Mouse (Mus musculus) kidney, adult 2 months (tissue): ENCODE measurements around the gene Cacng7. TPM values are rescaled to one million over a fixed set of nuclear protein-coding genes. Genes with fewer than 3 reads are reported as not detected.

Experiments
- DNase-seq: peaks from one replicate; pipeline ENCODE4 v3.0.0; 2021
- H3K27ac ChIP-seq: fragments of 200-500 bp; 2 replicates; pipeline ENCODE4 v1.5.1; 2012; ENCODE audit warnings: low read depth, low read length, control low read depth, inconsistent platforms; ENCODE audit not compliant: insufficient read depth
- H3K27me3 ChIP-seq: fragments of 200-500 bp; replicated peaks from 2 replicates; pipeline ENCODE4 v1.6.1; 2012; ENCODE audit warnings: mild to moderate bottlenecking, moderate library complexity, low read length, inconsistent platforms; ENCODE audit not compliant: control insufficient read depth, insufficient read depth
- H3K36me3 ChIP-seq: fragments of 200-500 bp; 2 replicates; pipeline ENCODE4 v1.6.1; 2012; ENCODE audit warnings: mild to moderate bottlenecking, moderate library complexity, low read length, inconsistent platforms; ENCODE audit not compliant: control insufficient read depth, insufficient read depth
- H3K4me1 ChIP-seq: fragments of 200-500 bp; 2 replicates; pipeline ENCODE4 v1.6.1; 2011; ENCODE audit warnings: low read length; ENCODE audit not compliant: control insufficient read depth, insufficient read depth
- H3K4me3 ChIP-seq: fragments of 200-500 bp; 2 replicates; pipeline ENCODE4 v1.5.1; 2011; ENCODE audit warnings: mild to moderate bottlenecking, low read depth, low read length, control low read depth; ENCODE audit not compliant: insufficient read depth
- CTCF ChIP-seq: fragments of 200-500 bp; conservative IDR thresholded peaks from 2 replicates; pipeline ENCODE4 v1.5.1; 2011; ENCODE audit warnings: low read depth, mild to moderate bottlenecking, control low read depth, low read length, moderate library complexity, mixed read lengths; ENCODE audit not compliant: insufficient read depth, insufficient read length
- POLR2A ChIP-seq: fragments of 200-500 bp; IDR thresholded peaks from one replicate; pipeline ENCODE4 v1.6.1; 2011; ENCODE audit warnings: low read depth, low read length, control low read depth
- whole genome bisulfite sequencing: fragments of 180-500 bp; shearing (Covaris S2); methylation state at CpG from one replicate; pipeline ENCODE4 v1.1.7; 2018; 5-methylcytosine and 5-hydroxymethylcytosine counted together
- polyA plus RNA-seq: library from polyadenylated mRNA; depleted of rRNA; stranded (reverse); fragments of >200 nt; gene quantifications from 2 replicates; pipeline ENCODE4 v1.2.3, GENCODE M21; 2012

Gene Cacng7
- polyA plus RNA-seq, 1 experiment, result 4.4 TPM

DNA sequence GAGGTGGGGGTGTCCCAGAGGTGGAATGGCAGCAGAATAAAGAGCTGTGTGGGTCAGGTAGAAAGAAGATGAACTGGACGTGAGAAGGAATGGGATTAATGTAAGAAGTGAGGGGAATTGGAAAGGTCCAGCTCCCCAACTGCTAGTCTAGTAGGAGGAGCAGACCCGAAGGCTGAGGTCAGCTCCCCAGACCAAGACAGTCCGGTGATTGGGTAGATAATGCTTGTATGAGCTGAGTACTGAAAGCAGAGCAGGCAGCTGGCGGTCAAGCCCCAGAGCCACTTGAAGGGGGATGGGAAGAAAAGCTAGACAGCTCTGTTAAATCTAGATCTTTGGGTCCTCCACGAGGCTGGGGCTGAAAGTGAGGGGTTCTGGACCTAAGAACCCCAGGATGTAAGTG lies 787 bp downstream of the Cacng7 start:
- TF ChIP-seq POLR2A, result no peak
- no peak for TF ChIP-seq CTCF
- WGBS, result 29% methylated on average over 5 of the region's 5 CpGs
- no peak overlapping the region for H3K4me3 ChIP-seq

DNA sequence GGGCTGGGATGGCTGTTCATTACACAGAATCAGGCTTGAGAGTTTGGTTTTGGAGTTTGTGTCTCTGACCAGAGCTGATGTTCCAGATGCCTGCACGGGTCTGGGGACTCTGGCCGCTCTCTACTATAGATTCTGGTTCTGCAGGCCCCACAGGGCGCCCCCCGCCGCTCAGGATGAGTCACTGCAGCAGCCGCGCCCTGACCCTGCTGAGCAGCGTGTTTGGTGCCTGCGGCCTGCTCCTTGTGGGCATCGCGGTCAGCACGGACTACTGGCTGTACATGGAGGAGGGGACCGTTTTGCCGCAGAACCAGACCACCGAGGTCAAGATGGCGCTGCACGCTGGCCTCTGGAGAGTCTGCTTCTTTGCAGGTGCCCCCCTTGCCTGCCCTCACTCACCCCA lies 3.7 kb downstream of the Cacng7 start:
- 79% methylated on average over 17 of the region's 17 CpGs for WGBS
- Histone ChIP-seq H3K4me1 (no peaks in the 10 kb centered on the region), H3K36me3 (no peaks in the 10 kb centered on the region), H3K27me3 (no peaks in the 10 kb centered on the region), H3K4me3 (no peak overlapping the region), H3K27ac (no peak overlapping the region)
- DNase-seq, result no peak
- TF ChIP-seq CTCF (no peak), POLR2A (no peak)

More for the DNA sequence above, 787 bp downstream of the Cacng7 start:
- Histone ChIP-seq H3K4me1 (no peaks in the 10 kb centered on the region), H3K27me3 (no peaks in the 10 kb centered on the region), H3K36me3 (no peaks in the 10 kb centered on the region), H3K27ac (no peak overlapping the region)
- DNase-seq, result no peak

DNA sequence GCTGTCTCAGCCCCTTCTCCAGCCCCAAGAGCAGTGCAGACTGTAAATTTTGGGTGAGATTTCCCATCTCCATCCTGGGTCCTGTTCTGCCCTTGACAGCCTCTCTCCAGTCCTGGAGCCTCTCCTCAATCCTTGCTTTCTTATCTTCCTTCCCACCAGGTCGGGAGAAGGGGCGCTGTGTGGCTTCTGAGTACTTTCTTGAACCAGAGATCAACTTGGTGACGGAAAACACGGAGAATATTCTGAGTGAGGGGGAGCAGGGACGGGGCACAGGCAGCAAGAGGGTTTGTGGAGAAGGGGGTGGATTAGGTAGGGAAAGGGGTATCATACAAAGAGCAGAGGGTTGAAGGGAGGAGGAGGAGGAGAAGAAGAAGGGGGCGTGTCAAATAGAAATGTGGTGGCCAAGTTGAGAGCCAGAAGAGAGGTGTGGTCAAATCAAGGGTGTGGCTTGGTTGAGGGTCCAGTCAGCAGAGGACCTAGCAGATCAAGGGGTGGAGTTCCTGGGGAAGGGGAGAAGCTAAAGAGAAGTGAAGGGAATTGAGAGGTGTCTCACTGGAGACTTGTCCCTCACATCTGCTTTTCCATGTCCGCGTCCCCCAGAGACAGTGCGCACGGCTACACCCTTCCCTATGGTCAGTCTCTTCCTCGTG lies 5.7 kb downstream of the Cacng7 start:
- 87% methylated on average over 11 of the region's 11 CpGs for WGBS
- TF ChIP-seq CTCF, result no peak
- TF ChIP-seq POLR2A, result no peak
- no peak for DNase-seq
- Histone ChIP-seq H3K27me3 (no peaks in the 10 kb centered on the region), H3K4me1 (no peaks in the 10 kb centered on the region), H3K4me3 (no peak overlapping the region), H3K36me3 (no peaks in the 10 kb centered on the region), H3K27ac (no peak overlapping the region)

DNA sequence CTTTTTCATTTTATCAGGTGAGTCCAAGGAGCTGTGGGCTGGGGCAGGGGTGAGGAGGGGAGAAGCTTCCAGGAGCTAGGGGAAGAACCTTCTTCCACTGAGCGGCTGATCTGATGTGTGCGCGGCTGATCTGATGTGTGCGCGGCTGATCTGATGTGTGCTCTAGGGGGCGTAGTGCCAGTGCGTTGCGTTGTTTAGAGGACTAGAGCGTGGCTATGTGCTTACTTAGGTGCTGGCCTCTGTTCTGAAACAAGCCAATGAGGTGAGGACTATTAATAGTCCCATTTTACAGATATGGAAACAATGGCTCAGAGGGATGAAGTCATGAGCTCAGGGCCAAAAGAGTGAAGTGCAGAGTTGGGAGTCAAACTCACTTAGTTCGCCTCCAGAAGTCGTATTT lies 6.3 kb downstream of the Cacng7 start:
- no peak overlapping the region for H3K27ac ChIP-seq
- H3K4me3 ChIP-seq, result no peak overlapping the region
- TF ChIP-seq CTCF (no peak), POLR2A (no peak)
- no peak for DNase-seq
- no peaks in the 10 kb centered on the region for H3K27me3 ChIP-seq
- H3K4me1 ChIP-seq, result no peaks in the 10 kb centered on the region
- 93% methylated on average over 11 of the region's 11 CpGs for WGBS
- no peaks in the 10 kb centered on the region for H3K36me3 ChIP-seq

DNA sequence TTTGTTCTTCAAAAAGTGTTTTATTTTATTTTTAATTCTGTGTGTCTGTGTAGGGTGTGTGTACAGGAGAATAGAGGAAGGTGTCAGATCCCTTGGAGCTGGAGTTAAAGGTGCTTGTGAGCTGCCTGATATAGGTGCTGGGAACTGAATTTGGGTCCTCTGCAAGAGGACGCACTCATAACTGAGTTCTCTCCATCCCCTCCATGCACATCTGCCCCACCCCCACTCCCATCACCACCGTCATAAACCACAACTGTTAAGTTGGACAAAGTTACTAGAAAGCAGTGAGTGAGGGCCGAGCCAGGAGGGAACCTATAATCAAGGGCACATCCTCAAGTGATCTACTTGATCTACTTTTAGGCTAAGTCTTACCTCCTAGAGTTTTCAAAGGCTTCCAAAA lies 11.1 kb downstream of the Cacng7 start:
- 93% methylated on average over 3 of the region's 3 CpGs for whole genome bisulfite sequencing
- H3K4me1 ChIP-seq, result no peaks in the 10 kb centered on the region
- H3K36me3 ChIP-seq, result no peaks in the 10 kb centered on the region
- no peaks in the 10 kb centered on the region for H3K27me3 ChIP-seq
- TF ChIP-seq POLR2A (no peak), CTCF (no peak)
- H3K4me3 ChIP-seq, result no peak overlapping the region
- no peak overlapping the region for H3K27ac ChIP-seq
- no peak for DNase-seq

DNA sequence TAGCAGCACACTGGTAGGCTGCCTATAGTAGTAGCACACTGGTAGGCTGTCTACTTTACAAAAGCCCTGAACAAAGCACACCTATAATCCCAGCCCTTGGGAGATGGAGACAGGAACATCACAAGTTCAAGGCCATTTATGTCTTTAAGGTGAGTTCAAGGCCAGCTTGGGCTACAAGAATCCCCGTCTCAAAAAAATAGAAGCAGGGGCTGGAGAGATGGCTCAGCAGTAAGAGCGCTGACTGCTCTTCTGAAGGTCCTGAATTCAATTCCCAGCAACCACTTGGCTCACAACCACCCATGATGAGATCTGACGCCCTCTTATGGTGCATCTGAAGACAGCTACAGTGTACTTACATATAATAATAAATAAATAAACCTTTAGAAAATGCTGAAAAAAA lies 12.5 kb downstream of the Cacng7 start:
- DNase-seq, result no peak
- Histone ChIP-seq H3K4me1 (no peaks in the 10 kb centered on the region), H3K36me3 (no peaks in the 10 kb centered on the region), H3K27me3 (no peaks in the 10 kb centered on the region), H3K4me3 (no peak overlapping the region), H3K27ac (no peak overlapping the region)
- 98% methylated on average over 3 of the region's 3 CpGs for WGBS
- TF ChIP-seq CTCF, result no peak
- TF ChIP-seq POLR2A, result no peak

DNA sequence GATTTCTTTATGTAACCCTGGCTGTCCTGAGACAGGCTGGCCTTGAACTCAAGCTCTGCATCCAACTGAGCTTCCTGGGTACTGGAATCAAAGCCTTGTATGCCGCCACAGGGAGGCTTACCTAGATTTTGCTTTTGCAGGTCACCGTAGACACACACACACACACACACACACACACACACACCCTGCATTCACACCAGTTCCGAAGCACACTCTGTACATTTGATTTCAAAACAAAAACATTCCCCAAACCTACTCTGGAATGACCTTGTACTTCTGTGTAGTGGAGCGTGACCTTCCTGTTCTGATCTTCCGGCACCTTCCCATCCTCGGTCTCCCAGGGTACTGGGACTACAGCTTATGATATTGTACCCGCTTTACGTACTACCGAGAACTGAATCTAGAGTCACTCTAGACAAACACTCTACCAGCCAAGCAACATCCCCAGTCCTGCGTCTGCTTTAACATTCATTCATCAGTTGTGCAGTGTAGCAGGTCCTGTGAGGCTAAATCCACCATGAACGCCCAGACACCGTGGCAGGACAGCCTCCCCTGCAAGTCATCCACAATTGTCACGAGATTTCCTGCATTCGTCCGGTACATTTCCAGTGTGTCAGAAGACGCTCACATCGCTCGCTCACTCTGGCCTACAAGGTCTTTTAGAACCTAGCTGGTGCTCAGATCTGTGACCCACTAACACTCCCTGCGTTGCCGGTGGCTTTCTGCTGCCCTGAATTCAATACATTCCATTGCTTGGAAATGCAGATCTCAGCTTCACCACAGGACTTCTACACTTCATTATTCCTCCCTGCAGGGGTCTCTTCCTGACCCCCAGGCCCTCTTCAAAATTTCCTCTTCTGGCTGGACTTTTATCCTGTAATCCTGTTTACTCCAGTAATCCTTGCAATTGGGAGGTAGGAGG lies 14.9 kb downstream of the Cacng7 start:
- WGBS, result 56% methylated on average over 20 of the region's 20 CpGs
- TF ChIP-seq POLR2A (no peak), CTCF (no peak)

More for the DNA sequence above, 14.9 kb downstream of the Cacng7 start:
- Histone ChIP-seq H3K27ac (no peak overlapping the region), H3K27me3 (no peaks in the 10 kb centered on the region), H3K4me1 (no peaks in the 10 kb centered on the region), H3K4me3 (no peak overlapping the region), H3K36me3 (no peaks in the 10 kb centered on the region)
- DNase-seq, result no peak
